Mouse (Mus musculus): ENCODE data around the gene Rel.

- no peak for TF ChIP-seq POLR2A (IDR thresholded peaks at IDR 0.05; ENCODE audit: control insufficient read depth, low read depth, low read length)
- no peak for TF ChIP-seq CTCF (IDR thresholded peaks at IDR 0.05; ENCODE audit: control insufficient read depth, insufficient read depth, insufficient replicate concordance, low read depth, low read length)
These were observed 31.5 kb upstream of the Rel start for GRCm38 (mm10) chr11:23802256-23802655.

All from testis, adult 2 months (tissue).